Mouse (Mus musculus) brain, embryonic 14.5 days (tissue): Measurements from ENCODE around the gene Rexo4.

ENCODE experiments used
- CTCF ChIP-seq: fragments of 200-500 bp; IDR thresholded peaks from 2 replicates; pipeline ENCODE4 v1.5.1; 2012; ENCODE audit warnings: inconsistent platforms, mild to moderate bottlenecking, moderate library complexity, borderline replicate concordance; ENCODE audit not compliant: insufficient read depth, insufficient read length; ENCODE audit errors: extremely low read depth
- POLR2A ChIP-seq: fragments of 200-500 bp; IDR thresholded peaks from 2 replicates; pipeline ENCODE4 v1.6.1; 2012; ENCODE audit warnings: mild to moderate bottlenecking, inconsistent platforms, borderline replicate concordance; ENCODE audit not compliant: poor library complexity, insufficient read depth, insufficient read length, severe bottlenecking; ENCODE audit errors: extremely low read depth

DNA sequence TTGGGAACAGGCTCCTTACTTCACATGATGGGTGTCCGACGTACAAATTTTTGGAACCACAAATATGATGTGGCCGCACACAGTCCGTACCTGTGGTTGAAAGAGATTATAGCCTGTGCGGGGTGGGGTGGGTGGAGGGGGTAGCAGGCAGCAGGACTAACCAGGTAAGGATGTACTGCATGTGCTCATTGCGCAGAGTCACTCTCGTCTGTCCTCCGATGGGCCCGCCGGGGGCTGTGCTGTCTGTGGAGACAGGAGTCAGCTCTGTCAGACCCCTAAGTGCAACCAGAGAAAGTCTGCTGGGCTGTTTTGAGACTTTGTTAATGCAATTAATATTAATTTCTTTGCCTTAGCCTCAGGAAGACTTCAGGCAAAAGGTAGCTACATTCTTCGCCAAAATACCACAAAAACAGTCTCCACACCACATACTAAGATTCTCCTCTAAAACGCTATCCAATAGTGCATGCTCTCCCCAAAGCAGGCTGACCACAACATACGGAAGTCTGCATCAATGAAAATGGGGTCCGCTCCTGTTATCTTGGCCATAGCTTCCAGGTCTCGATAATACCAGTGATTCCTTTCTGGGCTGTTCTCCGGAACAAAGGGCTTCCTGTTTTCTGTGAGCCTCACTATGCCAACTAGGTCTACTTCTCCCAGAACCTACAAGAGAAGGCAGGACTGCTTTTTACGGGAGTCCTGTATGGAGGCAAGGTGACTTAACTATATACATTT is 50.6 kb downstream of the Rexo4 start:
- TF ChIP-seq CTCF (no peak), POLR2A (no peak)
